Mouse (Mus musculus): ENCODE data around the gene Cfi. TPM values are rescaled to one million over a fixed set of nuclear protein-coding genes. Genes with fewer than 3 reads are reported as not detected.
A peak's percentile ranks its signal among the peaks of the same experiment; 100 is the strongest.

The Cfi gene
- polyA plus RNA-seq, 1 experiment: 0.14 TPM

DNA sequence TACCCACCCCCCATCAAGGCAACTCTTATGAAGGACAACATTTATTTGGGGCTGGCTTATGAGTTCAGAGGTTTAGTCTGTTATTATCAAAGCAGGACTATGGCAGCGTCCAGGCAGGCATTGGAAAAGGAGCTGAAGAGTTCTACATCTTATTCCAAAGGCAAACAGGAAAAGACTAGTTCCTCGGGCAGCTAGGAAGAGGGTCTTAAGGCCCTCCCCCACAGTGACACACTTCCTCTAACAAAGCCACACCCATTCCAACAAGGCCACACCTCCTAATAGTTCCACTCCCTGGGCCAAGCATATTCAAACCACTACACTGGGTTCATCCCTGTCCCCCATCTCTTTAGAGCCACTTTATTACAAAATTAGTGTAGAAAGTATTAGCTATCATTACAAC, 26.9 kb downstream of the Cfi start:
- peaks cover 6% of the 10 kb centered on the region for H3K4me1 ChIP-seq (ENCODE audit: control insufficient read depth, insufficient read depth, low read length)
- H3K27ac ChIP-seq (ENCODE audit: control insufficient read depth, insufficient read depth, low read depth, low read length): no peak overlapping the region
- no peaks in the 10 kb centered on the region for H3K27me3 ChIP-seq (ENCODE audit: control insufficient read depth, insufficient read depth, low read length)
- H3K36me3 ChIP-seq (ENCODE audit: control insufficient read depth, insufficient read depth, low read length): no peaks in the 10 kb centered on the region
- no peak overlapping the region for H3K4me3 ChIP-seq (ENCODE audit: control insufficient read depth, low read depth, low read length)
- TF ChIP-seq CTCF (IDR thresholded peaks at IDR 0.05; ENCODE audit: control insufficient read depth, insufficient read depth, insufficient replicate concordance, low read depth, low read length): no peak
- TF ChIP-seq POLR2A (IDR thresholded peaks at IDR 0.05; ENCODE audit: control insufficient read depth, low read depth, low read length): no peak

DNA sequence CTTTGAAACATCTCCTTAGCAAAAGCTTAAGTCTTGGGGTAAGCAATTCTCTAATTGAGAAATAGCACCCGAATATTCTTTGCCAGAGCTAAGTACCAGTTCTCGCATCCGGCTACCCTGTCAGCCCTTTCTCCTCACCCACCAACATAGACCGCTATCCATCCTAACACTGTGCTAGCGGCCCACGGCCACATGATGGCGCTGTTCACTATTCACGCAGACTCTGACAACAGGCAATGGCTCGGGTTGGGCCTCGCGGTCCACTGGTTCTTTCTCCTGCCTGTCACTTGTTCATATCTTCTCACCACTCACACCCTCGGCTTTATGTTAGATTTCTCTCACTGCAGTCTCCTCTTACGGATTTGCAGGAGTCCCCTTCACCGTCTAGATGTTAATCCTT, 28.0 kb downstream of the Cfi start:
- H3K36me3 ChIP-seq (ENCODE audit: control insufficient read depth, insufficient read depth, low read length): no peaks in the 10 kb centered on the region
- no peaks in the 10 kb centered on the region for H3K27me3 ChIP-seq (ENCODE audit: control insufficient read depth, insufficient read depth, low read length)
- no peak overlapping the region for H3K27ac ChIP-seq (ENCODE audit: control insufficient read depth, insufficient read depth, low read depth, low read length)
- H3K4me1 ChIP-seq (ENCODE audit: control insufficient read depth, insufficient read depth, low read length): peaks cover 6% of the 10 kb centered on the region
- H3K4me3 ChIP-seq (ENCODE audit: control insufficient read depth, low read depth, low read length): no peak overlapping the region
- TF ChIP-seq CTCF (IDR thresholded peaks at IDR 0.05; ENCODE audit: control insufficient read depth, insufficient read depth, insufficient replicate concordance, low read depth, low read length): peak; percentile 100
- no peak for TF ChIP-seq POLR2A (IDR thresholded peaks at IDR 0.05; ENCODE audit: control insufficient read depth, low read depth, low read length)

GRCm38 (mm10) chr3:129877327-129877726, 41.6 kb downstream of the Cfi start:
- Histone ChIP-seq H3K27me3 (ENCODE audit: control insufficient read depth, insufficient read depth, low read length) (no peaks in the 10 kb centered on the region), H3K4me3 (ENCODE audit: control insufficient read depth, low read depth, low read length) (no peak overlapping the region), H3K27ac (ENCODE audit: control insufficient read depth, insufficient read depth, low read depth, low read length) (no peak overlapping the region), H3K4me1 (ENCODE audit: control insufficient read depth, insufficient read depth, low read length) (peaks cover 6% of the 10 kb centered on the region), H3K36me3 (ENCODE audit: control insufficient read depth, insufficient read depth, low read length) (no peaks in the 10 kb centered on the region)
- no peak for TF ChIP-seq CTCF (IDR thresholded peaks at IDR 0.05; ENCODE audit: control insufficient read depth, insufficient read depth, insufficient replicate concordance, low read depth, low read length)
- TF ChIP-seq POLR2A (IDR thresholded peaks at IDR 0.05; ENCODE audit: control insufficient read depth, low read depth, low read length): no peak

DNA sequence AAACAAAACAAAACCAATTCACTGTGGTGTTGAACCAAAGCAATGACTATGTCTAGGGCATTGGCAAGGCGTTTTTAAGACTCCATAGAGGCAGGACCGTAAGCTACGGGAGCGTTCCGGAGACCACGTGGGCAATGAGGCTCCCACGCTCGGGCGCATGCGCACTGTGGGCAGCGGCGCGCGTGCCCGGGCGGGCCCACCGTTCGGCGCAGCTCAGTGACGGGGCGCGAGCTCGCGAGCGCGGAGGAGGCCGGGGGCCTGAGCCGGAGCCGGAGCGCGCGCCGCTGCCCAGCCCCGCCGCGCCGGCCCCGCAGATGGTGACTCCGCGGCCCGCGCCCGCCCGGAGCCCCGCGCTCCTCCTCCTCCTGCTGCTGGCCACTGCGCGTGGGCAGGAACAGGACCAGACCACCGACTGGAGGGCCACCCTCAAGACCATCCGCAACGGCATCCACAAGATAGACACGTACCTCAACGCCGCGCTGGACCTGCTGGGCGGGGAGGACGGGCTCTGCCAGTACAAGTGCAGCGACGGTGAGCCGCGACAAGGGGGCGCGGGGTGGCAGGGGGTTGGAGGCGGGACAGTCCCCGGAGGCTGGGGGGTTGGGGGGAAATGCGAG, 42.8 kb downstream of the Cfi start, which contains the start of gene Pla2g12a:
TSS of gene Pla2g12a (plus strand) at position 202 of the 617 bp plus-strand sequence.
- TF ChIP-seq CTCF (IDR thresholded peaks at IDR 0.05; ENCODE audit: control insufficient read depth, insufficient read depth, insufficient replicate concordance, low read depth, low read length) (no peak), POLR2A (IDR thresholded peaks at IDR 0.05; ENCODE audit: control insufficient read depth, low read depth, low read length) (peak; percentile 26; the same call in 1 of the 2 replicates)
- no peaks in the 10 kb centered on the region for H3K36me3 ChIP-seq (ENCODE audit: control insufficient read depth, insufficient read depth, low read length)
- H3K27me3 ChIP-seq (ENCODE audit: control insufficient read depth, insufficient read depth, low read length): no peaks in the 10 kb centered on the region
- H3K4me3 ChIP-seq (ENCODE audit: control insufficient read depth, low read depth, low read length): peak within 1 kb of the TSS; percentile 95
- H3K4me1 ChIP-seq (ENCODE audit: control insufficient read depth, insufficient read depth, low read length): peaks cover 6% of the 10 kb centered on the region
- H3K27ac ChIP-seq (ENCODE audit: control insufficient read depth, insufficient read depth, low read depth, low read length): peak within 1 kb of the TSS; percentile 69

DNA sequence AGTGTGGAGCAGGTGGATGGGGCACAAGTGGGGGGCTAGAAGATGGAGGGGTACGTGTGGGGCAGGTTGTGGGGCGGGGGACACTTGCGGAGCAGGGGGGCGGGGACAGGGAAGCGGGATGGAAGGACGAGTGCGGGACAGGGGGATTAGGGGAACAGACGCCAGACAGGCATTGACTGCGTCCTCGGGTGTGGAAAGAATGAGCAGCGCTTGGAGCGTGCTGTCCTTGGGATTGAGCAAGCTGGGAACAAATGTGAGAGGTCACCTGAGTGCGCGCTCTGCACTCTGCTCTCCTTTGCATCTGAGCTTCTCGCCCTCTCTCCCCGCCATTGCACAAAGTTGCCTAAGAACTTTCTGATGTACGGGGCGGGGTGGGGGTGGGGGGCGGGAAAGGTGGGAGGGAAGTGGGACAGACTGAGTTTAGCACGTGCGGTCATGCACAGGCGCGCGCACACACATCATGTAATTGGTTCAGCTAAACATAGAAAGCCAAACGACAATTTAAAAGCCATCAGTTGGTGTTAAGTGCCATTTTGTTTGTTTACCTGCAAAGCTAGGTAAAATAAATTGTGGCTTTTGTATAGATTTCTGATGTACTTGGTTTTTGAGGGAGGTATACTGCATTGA, 43.6 kb downstream of the Cfi start:
- Histone ChIP-seq H3K36me3 (ENCODE audit: control insufficient read depth, insufficient read depth, low read length) (no peaks in the 10 kb centered on the region), H3K27me3 (ENCODE audit: control insufficient read depth, insufficient read depth, low read length) (no peaks in the 10 kb centered on the region), H3K4me3 (ENCODE audit: control insufficient read depth, low read depth, low read length) (peak overlapping the region; percentile 95), H3K27ac (ENCODE audit: control insufficient read depth, insufficient read depth, low read depth, low read length) (no peak overlapping the region), H3K4me1 (ENCODE audit: control insufficient read depth, insufficient read depth, low read length) (peaks cover 6% of the 10 kb centered on the region)
- TF ChIP-seq POLR2A (IDR thresholded peaks at IDR 0.05; ENCODE audit: control insufficient read depth, low read depth, low read length) (no peak), CTCF (IDR thresholded peaks at IDR 0.05; ENCODE audit: control insufficient read depth, insufficient read depth, insufficient replicate concordance, low read depth, low read length) (no peak)

- TF ChIP-seq POLR2A (IDR thresholded peaks at IDR 0.05; ENCODE audit: control insufficient read depth, low read depth, low read length): no peak
- no peak for TF ChIP-seq CTCF (IDR thresholded peaks at IDR 0.05; ENCODE audit: control insufficient read depth, insufficient read depth, insufficient replicate concordance, low read depth, low read length)
- Histone ChIP-seq H3K4me3 (ENCODE audit: control insufficient read depth, low read depth, low read length) (no peak overlapping the region), H3K27ac (ENCODE audit: control insufficient read depth, insufficient read depth, low read depth, low read length) (no peak overlapping the region), H3K4me1 (ENCODE audit: control insufficient read depth, insufficient read depth, low read length) (peaks cover 6% of the 10 kb centered on the region), H3K27me3 (ENCODE audit: control insufficient read depth, insufficient read depth, low read length) (no peaks in the 10 kb centered on the region), H3K36me3 (ENCODE audit: control insufficient read depth, insufficient read depth, low read length) (no peaks in the 10 kb centered on the region)
Measured at GRCm38 (mm10) chr3:129879913-129880312, 44.2 kb downstream of the Cfi start.

- Histone ChIP-seq H3K4me1 (ENCODE audit: control insufficient read depth, insufficient read depth, low read length) (peaks cover 6% of the 10 kb centered on the region), H3K27ac (ENCODE audit: control insufficient read depth, insufficient read depth, low read depth, low read length) (no peak overlapping the region), H3K27me3 (ENCODE audit: control insufficient read depth, insufficient read depth, low read length) (no peaks in the 10 kb centered on the region), H3K4me3 (ENCODE audit: control insufficient read depth, low read depth, low read length) (no peak overlapping the region), H3K36me3 (ENCODE audit: control insufficient read depth, insufficient read depth, low read length) (no peaks in the 10 kb centered on the region)
- TF ChIP-seq POLR2A (IDR thresholded peaks at IDR 0.05; ENCODE audit: control insufficient read depth, low read depth, low read length) (no peak), CTCF (IDR thresholded peaks at IDR 0.05; ENCODE audit: control insufficient read depth, insufficient read depth, insufficient replicate concordance, low read depth, low read length) (no peak)
Measured at GRCm38 (mm10) chr3:129880925-129881593, 45.4 kb downstream of the Cfi start.
